Mouse (Mus musculus) intestine, embryonic 14.5 days (tissue): ENCODE measurements around the gene Serf2. TPM values are rescaled to one million over a fixed set of nuclear protein-coding genes. Genes with fewer than 3 reads are reported as not detected.

ENCODE experiments used
- ATAC-seq: fragments of 200-750 bp; cut with Nextera tagmentation; replicated peaks from 2 replicates; pipeline ENCODE4 v1.8.0; 2017; ENCODE audit warnings: low read depth, moderate number of reproducible peaks, moderate TSS enrichment, moderate library complexity; ENCODE audit not compliant: low FRiP score, low TSS enrichment
- DNase-seq: peaks from one replicate; pipeline ENCODE4 v3.0.0-alpha.2; 2018; ENCODE audit warnings: low spot score
- H3K27ac ChIP-seq: fragments of 300-500 bp; sonication (generic); 2 replicates; pipeline ENCODE4 v1.5.1; 2014; ENCODE audit warnings: low read depth, mild to moderate bottlenecking, control low read depth
- H3K27me3 ChIP-seq: fragments of 300-500 bp; sonication (generic); replicated peaks from 2 replicates; pipeline ENCODE4 v1.6.1; 2014; ENCODE audit warnings: low read length, control low read depth; ENCODE audit not compliant: control insufficient read depth, insufficient read depth
- H3K36me3 ChIP-seq: fragments of 300-500 bp; sonication (generic); 2 replicates; pipeline ENCODE4 v1.6.1; 2014; ENCODE audit warnings: low read length, control low read depth; ENCODE audit not compliant: control insufficient read depth, insufficient read depth
- H3K4me1 ChIP-seq: fragments of 300-500 bp; sonication (generic); replicated peaks from 2 replicates; pipeline ENCODE4 v1.6.1; 2014; ENCODE audit warnings: low read length, control low read depth, mixed read lengths; ENCODE audit not compliant: control insufficient read depth, insufficient read depth
- H3K4me2 ChIP-seq: fragments of 300-500 bp; sonication (generic); 2 replicates; pipeline ENCODE4 v1.6.1; 2014; ENCODE audit warnings: low read length
- H3K4me3 ChIP-seq: fragments of 300-500 bp; sonication (generic); 2 replicates; pipeline ENCODE4 v1.5.1; 2014; ENCODE audit warnings: low read depth, low read length, control low read depth, mixed read lengths
- H3K9ac ChIP-seq: fragments of 300-500 bp; sonication (generic); 2 replicates; pipeline ENCODE4 v1.6.1; 2014; ENCODE audit warnings: mild to moderate bottlenecking, low read length
- H3K9me3 ChIP-seq: fragments of 300-500 bp; sonication (generic); 2 replicates; pipeline ENCODE4 v1.6.1; 2016; ENCODE audit warnings: low read length, control low read depth; ENCODE audit not compliant: control insufficient read depth
- WGBS: fragments of 180-500 bp; shearing (Covaris S2); extraction: QIAGEN DNeasy Blood & Tissue Kit; methylation state at CpG from one replicate; pipeline ENCODE4 v1.1.7; 2014; 5-methylcytosine and 5-hydroxymethylcytosine counted together
- polyA plus RNA-seq: library from polyadenylated mRNA; unstranded; fragments of >200 nt; fragmentation: Nextera tagmentation; extraction: Ambion mirVana; gene quantifications from 2 replicates; pipeline ENCODE4 v1.2.1, GENCODE M21; 2014

Gene Serf2
- polyA plus RNA-seq, 1 experiment from 2014 or later, result 576 TPM

GRCm38 (mm10) chr2:121416356-121416755, 32.6 kb upstream of the Serf2 start:
- no peak overlapping the region for H3K9ac ChIP-seq
- ATAC-seq, result no peak
- no peak for DNase-seq
- H3K27ac ChIP-seq, result no peak overlapping the region
- H3K27me3 ChIP-seq, result no peaks in the 10 kb centered on the region
- H3K9me3 ChIP-seq, result no peaks in the 10 kb centered on the region
- H3K4me1 ChIP-seq, result peaks cover 18% of the 10 kb centered on the region
- H3K4me3 ChIP-seq, result no peak overlapping the region
- H3K4me2 ChIP-seq, result peak overlapping the region; percentile 88
- peaks cover 38% of the 10 kb centered on the region for H3K36me3 ChIP-seq
- 90% methylated on average over 6 of the region's 6 CpGs for WGBS

GRCm38 (mm10) chr2:121418476-121418875, 30.5 kb upstream of the Serf2 start:
- no peak for DNase-seq
- no peak overlapping the region for H3K9ac ChIP-seq
- H3K27me3 ChIP-seq, result no peaks in the 10 kb centered on the region
- no peaks in the 10 kb centered on the region for H3K9me3 ChIP-seq
- H3K4me2 ChIP-seq, result no peak overlapping the region
- WGBS, result 86% methylated on average over 3 of the region's 3 CpGs
- no peak overlapping the region for H3K4me3 ChIP-seq
- no peak overlapping the region for H3K27ac ChIP-seq
- H3K36me3 ChIP-seq, result peaks cover 58% of the 10 kb centered on the region
- no peak for ATAC-seq
- H3K4me1 ChIP-seq, result peaks cover 18% of the 10 kb centered on the region

GRCm38 (mm10) chr2:121423166-121423565, 25.8 kb upstream of the Serf2 start:
- Histone ChIP-seq H3K36me3 (peaks cover 87% of the 10 kb centered on the region), H3K27me3 (no peaks in the 10 kb centered on the region)
- 93% methylated on average over 2 of the region's 2 CpGs for whole genome bisulfite sequencing

GRCm38 (mm10) chr2:121425890-121426289, 23.1 kb upstream of the Serf2 start:
- no peaks in the 10 kb centered on the region for H3K4me1 ChIP-seq
- no peaks in the 10 kb centered on the region for H3K27me3 ChIP-seq
- DNase-seq (no peak), ATAC-seq (no peak)
- H3K36me3 ChIP-seq, result peaks cover 98% of the 10 kb centered on the region
- H3K9ac ChIP-seq, result no peak overlapping the region
- H3K4me2 ChIP-seq, result no peak overlapping the region
- no peak overlapping the region for H3K4me3 ChIP-seq
- H3K9me3 ChIP-seq, result no peaks in the 10 kb centered on the region
- H3K27ac ChIP-seq, result no peak overlapping the region
- WGBS, result 92% methylated on average over 2 of the region's 2 CpGs

More at GRCm38 (mm10) chr2:121423166-121423565, 25.8 kb upstream of the Serf2 start:
- ATAC-seq (no peak), DNase-seq (no peak)
- Histone ChIP-seq H3K4me2 (no peak overlapping the region), H3K4me3 (no peak overlapping the region), H3K4me1 (no peaks in the 10 kb centered on the region), H3K9me3 (no peaks in the 10 kb centered on the region), H3K9ac (no peak overlapping the region), H3K27ac (no peak overlapping the region)

GRCm38 (mm10) chr2:121434854-121435253, 14.1 kb upstream of the Serf2 start:
- H3K9me3 ChIP-seq, result no peaks in the 10 kb centered on the region
- H3K36me3 ChIP-seq, result peaks cover 94% of the 10 kb centered on the region
- no peaks in the 10 kb centered on the region for H3K4me1 ChIP-seq
- no peak overlapping the region for H3K4me3 ChIP-seq
- no peak overlapping the region for H3K9ac ChIP-seq
- no peak overlapping the region for H3K4me2 ChIP-seq
- H3K27me3 ChIP-seq, result no peaks in the 10 kb centered on the region
- WGBS, result 100% methylated on average over 1 of the region's 1 CpGs
- DNase-seq (no peak), ATAC-seq (no peak)
- no peak overlapping the region for H3K27ac ChIP-seq

- no peak overlapping the region for H3K9ac ChIP-seq
- DNase-seq (no peak), ATAC-seq (no peak)
- H3K27me3 ChIP-seq, result peaks cover 6% of the 10 kb centered on the region; the same call in 1 of the 2 replicates
- no peak overlapping the region for H3K4me2 ChIP-seq
- peaks cover 2% of the 10 kb centered on the region; the same call in 1 of the 2 replicates for H3K4me1 ChIP-seq
- no peaks in the 10 kb centered on the region for H3K9me3 ChIP-seq
- H3K4me3 ChIP-seq, result no peak overlapping the region
- 75% methylated on average over 4 of the region's 4 CpGs for WGBS
- H3K36me3 ChIP-seq, result peaks cover 45% of the 10 kb centered on the region
- no peak overlapping the region for H3K27ac ChIP-seq
These were observed 9.2 kb upstream of the Serf2 start for GRCm38 (mm10) chr2:121439746-121440145.

GRCm38 (mm10) chr2:121440834-121441605, 8.0 kb upstream of the Serf2 start:
- ATAC-seq (no peak), DNase-seq (no peak)
- 63% methylated on average over 5 of the region's 5 CpGs for whole genome bisulfite sequencing
- Histone ChIP-seq H3K27me3 (peaks cover 6% of the 10 kb centered on the region; the same call in 1 of the 2 replicates), H3K9ac (no peak overlapping the region), H3K9me3 (no peaks in the 10 kb centered on the region), H3K4me1 (peaks cover 2% of the 10 kb centered on the region; the same call in 1 of the 2 replicates), H3K36me3 (peaks cover 32% of the 10 kb centered on the region), H3K4me2 (no peak overlapping the region; the same call in 1 of the 2 replicates), H3K4me3 (no peak overlapping the region), H3K27ac (no peak overlapping the region)

- Histone ChIP-seq H3K4me1 (peaks cover 2% of the 10 kb centered on the region; the same call in 1 of the 2 replicates), H3K4me3 (peak overlapping the region; percentile 42), H3K9ac (peak overlapping the region; percentile 23), H3K27ac (no peak overlapping the region), H3K27me3 (peaks cover 6% of the 10 kb centered on the region; the same call in 1 of the 2 replicates), H3K36me3 (peaks cover 27% of the 10 kb centered on the region), H3K9me3 (no peaks in the 10 kb centered on the region), H3K4me2 (peak overlapping the region; percentile 58)
- peak; percentile 12; the same call in 1 of the 2 replicates for ATAC-seq
- 12% methylated on average over 11 of the region's 11 CpGs for WGBS
- no peak for DNase-seq
These were observed 7.2 kb upstream of the Serf2 start for GRCm38 (mm10) chr2:121441800-121442199.
